Mouse (Mus musculus): ENCODE measurements around the gene Bak1.

- TF ChIP-seq CTCF (IDR thresholded peaks at IDR 0.05; ENCODE audit: control insufficient read depth, insufficient read depth, low read length) = no peak
- no peak for TF ChIP-seq POLR2A (IDR thresholded peaks at IDR 0.05; ENCODE audit: borderline replicate concordance, control insufficient read depth, low read depth, low read length)
Observed at GRCm38 (mm10) chr17:27025326-27025902, 3.4 kb downstream of the Bak1 start.
